ENCODE assay signal across 19 mouse cellular contexts in the genomic region with DNA sequence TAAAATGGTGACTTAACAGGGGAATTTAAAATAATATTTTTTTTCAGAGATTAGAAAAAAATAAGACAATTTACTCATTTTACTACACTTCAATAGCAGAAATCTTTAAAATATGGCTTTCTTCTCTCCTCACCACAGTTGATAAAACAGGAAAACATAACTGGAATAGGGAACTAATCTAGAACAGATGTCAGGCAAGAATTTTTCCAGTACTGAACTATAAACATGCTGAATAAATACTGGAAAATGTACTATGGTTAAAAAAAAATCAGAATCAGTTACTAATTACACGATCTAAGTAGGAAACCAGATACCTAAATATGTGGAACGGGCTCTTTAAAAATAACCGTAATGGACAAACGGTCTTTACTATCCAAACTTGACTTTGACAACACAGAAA. TPM values are rescaled to one million over a fixed set of nuclear protein-coding genes. Genes with fewer than 3 reads are reported as not detected.
DNase-seq lines count a peak whose midpoint lies in the region; ATAC-seq and TF ChIP-seq lines count a peak whose summit lies in the region.
"Had no signal": no experiment of that assay in that cellular context is flagged by ENCODE, and none has a peak within 500 bp of the region (broad histone marks: within the 10 kb centered on the region; RNA-seq: fewer than 3 reads in every experiment).

No protein-coding gene starts in this region.

- H3K9me3 ChIP-seq in embryonic facial prominence, embryonic 15.5 days (replicated peaks): no peaks in the 10 kb centered on the region
- H3K9me3 ChIP-seq in heart, embryonic 12.5 days (replicated peaks): no peaks in the 10 kb centered on the region
- H3K9me3 ChIP-seq: forebrain, embryonic 13.5 days; G1E; hindbrain, embryonic 15.5 days had no signal

- no peak for ATAC-seq in embryonic facial prominence, embryonic 15.5 days (ENCODE audit: insufficient number of reproducible peaks, low FRiP score, low TSS enrichment, low read depth)
- no peak for ATAC-seq in granulocyte monocyte progenitor cell, adult 5-6 weeks (replicated peaks; ENCODE audit: poor library complexity, severe bottlenecking)
- no peak for ATAC-seq in heart, embryonic 12.5 days (ENCODE audit: insufficient number of reproducible peaks, low FRiP score)
- ATAC-seq: forebrain, embryonic 13.5 days; forebrain, postnatal 0 days; intestine, embryonic 16.5 days had no signal

- H3K4me2 ChIP-seq in embryonic facial prominence, embryonic 15.5 days (replicated peaks): no peak overlapping the region
- H3K4me2 ChIP-seq in heart, embryonic 12.5 days: no peak overlapping the region
- H3K4me2 ChIP-seq: forebrain, embryonic 13.5 days; heart, embryonic 11.5 days; hindbrain, embryonic 15.5 days had no signal

- no peaks in the 10 kb centered on the region for H3K36me3 ChIP-seq in embryonic facial prominence, embryonic 15.5 days
- H3K36me3 ChIP-seq in heart, embryonic 12.5 days: no peaks in the 10 kb centered on the region
- H3K36me3 ChIP-seq: G1E; hindbrain, embryonic 15.5 days had no signal

- WGBS in embryonic facial prominence, embryonic 15.5 days: 27% methylated on average over 4 of the region's 4 CpGs
- 76% methylated on average over 4 of the region's 4 CpGs for WGBS in heart, embryonic 12.5 days

- H3K4me3 ChIP-seq in gastrocnemius, adult 2 months: no peak overlapping the region
- H3K4me3 ChIP-seq in embryonic facial prominence, embryonic 15.5 days (replicated peaks): no peak overlapping the region
- no peak overlapping the region for H3K4me3 ChIP-seq in heart, embryonic 12.5 days
- H3K4me3 ChIP-seq: forebrain, embryonic 13.5 days; heart, adult 2 months; hindbrain, embryonic 15.5 days had no signal

- H3K27ac ChIP-seq in gastrocnemius, adult 2 months: peak overlapping the region; percentile 41
- H3K27ac ChIP-seq in embryonic facial prominence, embryonic 15.5 days (replicated peaks): peak overlapping the region; percentile 72
- no peak overlapping the region for H3K27ac ChIP-seq in heart, embryonic 12.5 days (ENCODE audit: poor library complexity, severe bottlenecking)
- H3K27ac ChIP-seq: forebrain, embryonic 13.5 days; heart, adult 2 months; hindbrain, embryonic 15.5 days had no signal

- no peaks in the 10 kb centered on the region for H3K27me3 ChIP-seq in embryonic facial prominence, embryonic 15.5 days
- no peaks in the 10 kb centered on the region for H3K27me3 ChIP-seq in heart, embryonic 12.5 days (replicated peaks)
- H3K27me3 ChIP-seq: forebrain, embryonic 13.5 days; hindbrain, embryonic 15.5 days had no signal

- no peak overlapping the region for H3K9ac ChIP-seq in embryonic facial prominence, embryonic 15.5 days
- no peak overlapping the region for H3K9ac ChIP-seq in heart, embryonic 12.5 days
- H3K9ac ChIP-seq: forebrain, embryonic 13.5 days; forebrain, postnatal 0 days; hindbrain, embryonic 15.5 days had no signal

- peaks cover 18% of the 10 kb centered on the region for H3K4me1 ChIP-seq in embryonic facial prominence, embryonic 15.5 days
- peaks cover 5% of the 10 kb centered on the region; the same call in 1 of the 2 replicates for H3K4me1 ChIP-seq in heart, embryonic 12.5 days (replicated peaks)

- intact Hi-C loops in gastrocnemius, adult 2 months (cut with DNase I): no loop called here
- intact Hi-C loops in gastrocnemius, postnatal 36 days (cut with DNase I): no loop called here

- DNase-seq in gastrocnemius, adult 2 months: no peak
- DNase-seq in gastrocnemius, postnatal 36 days: no peak
- peak; percentile 36 for DNase-seq in NIH3T3 (ENCODE audit: low read depth)
- DNase-seq in B cell, adult 2 months: no peak
- DNase-seq: adrenal gland, postnatal 10 days; cerebellum, adult 11 months; cerebellum, adult 8-10 months; cerebellum, postnatal 14 days; embryo, embryonic 11 days; forebrain, postnatal 0 days; heart, adult 2 months had no signal

- TF ChIP-seq CTCF in gastrocnemius, adult 2 months (IDR thresholded peaks at IDR 0.05): no peak

RNA-seq across cellular contexts. Expression of a gene that starts 7.3 kb away (rescaled TPM):
- total RNA-seq in gastrocnemius, adult 2 months (2021): 10 to 100 TPM; 14.2 to 15.0 TPM
- 1 to 10 TPM; 9.1 to 9.5 TPM for total RNA-seq in gastrocnemius, postnatal 36 days (2021)
- polyA plus RNA-seq in embryonic facial prominence, embryonic 15.5 days (2015; fragmentation: Nextera tagmentation; extraction: Ambion mirVana): 0.38 and 0.49 TPM in 2 replicates
- 0.21 TPM in 1 of 2 replicates, not detected in the other for total RNA-seq in granulocyte monocyte progenitor cell, adult 5-6 weeks (2014; fragmentation: Nextera tagmentation)
- total RNA-seq in granulocyte monocyte progenitor cell, adult 5-6 weeks (2017): 0.36 and 0.99 TPM in 2 replicates
- 0.26 and 0.31 TPM in 2 replicates for polyA plus RNA-seq in heart, embryonic 12.5 days (2016; fragmentation: Nextera tagmentation; extraction: Ambion mirVana)

Comparison
In these comparisons a context has a peak if more than half of its experiments do, and no peak if none do; other contexts are left out.
1. RNA of a gene that starts 7.3 kb away (total RNA-seq): 14.2 to 15.0 TPM in gastrocnemius, adult 2 months and 9.1 to 9.5 TPM in gastrocnemius, postnatal 36 days; 0.21 to 0.99 TPM in granulocyte monocyte progenitor cell, adult 5-6 weeks; every median in the first group is over 4 times any median in the second.